Mouse (Mus musculus) kidney, adult 2 months (tissue): ENCODE data around the gene Faf1. TPM values are rescaled to one million over a fixed set of nuclear protein-coding genes. Genes with fewer than 3 reads are reported as not detected.

ENCODE experiments used
- DNase-seq: peaks from one replicate; pipeline ENCODE4 v3.0.0; 2021
- H3K27ac ChIP-seq: fragments of 200-500 bp; 2 replicates; pipeline ENCODE4 v1.5.1; 2012; ENCODE audit warnings: low read depth, low read length, control low read depth, inconsistent platforms; ENCODE audit not compliant: insufficient read depth
- H3K27me3 ChIP-seq: fragments of 200-500 bp; replicated peaks from 2 replicates; pipeline ENCODE4 v1.6.1; 2012; ENCODE audit warnings: mild to moderate bottlenecking, moderate library complexity, low read length, inconsistent platforms; ENCODE audit not compliant: control insufficient read depth, insufficient read depth
- H3K36me3 ChIP-seq: fragments of 200-500 bp; 2 replicates; pipeline ENCODE4 v1.6.1; 2012; ENCODE audit warnings: mild to moderate bottlenecking, moderate library complexity, low read length, inconsistent platforms; ENCODE audit not compliant: control insufficient read depth, insufficient read depth
- H3K4me1 ChIP-seq: fragments of 200-500 bp; 2 replicates; pipeline ENCODE4 v1.6.1; 2011; ENCODE audit warnings: low read length; ENCODE audit not compliant: control insufficient read depth, insufficient read depth
- H3K4me3 ChIP-seq: fragments of 200-500 bp; 2 replicates; pipeline ENCODE4 v1.5.1; 2011; ENCODE audit warnings: mild to moderate bottlenecking, low read depth, low read length, control low read depth; ENCODE audit not compliant: insufficient read depth
- CTCF ChIP-seq: fragments of 200-500 bp; conservative IDR thresholded peaks from 2 replicates; pipeline ENCODE4 v1.5.1; 2011; ENCODE audit warnings: low read depth, mild to moderate bottlenecking, control low read depth, low read length, moderate library complexity, mixed read lengths; ENCODE audit not compliant: insufficient read depth, insufficient read length
- POLR2A ChIP-seq: fragments of 200-500 bp; IDR thresholded peaks from one replicate; pipeline ENCODE4 v1.6.1; 2011; ENCODE audit warnings: low read depth, low read length, control low read depth
- WGBS: fragments of 180-500 bp; shearing (Covaris S2); methylation state at CpG from one replicate; pipeline ENCODE4 v1.1.7; 2018; 5-methylcytosine and 5-hydroxymethylcytosine counted together
- polyA plus RNA-seq: library from polyadenylated mRNA; depleted of rRNA; stranded (reverse); fragments of >200 nt; gene quantifications from 2 replicates; pipeline ENCODE4 v1.2.3, GENCODE M21; 2012

Gene Faf1
- polyA plus RNA-seq, 1 experiment: 8.7 TPM

GRCm38 (mm10) chr4:109981871-109982680 lies 305.7 kb downstream of the Faf1 start:
- H3K36me3 ChIP-seq: no peaks in the 10 kb centered on the region
- no peak overlapping the region for H3K27ac ChIP-seq
- no peak for DNase-seq
- TF ChIP-seq POLR2A (no peak), CTCF (no peak)
- 6% methylated on average over 98 of the region's 99 CpGs for WGBS
- no peaks in the 10 kb centered on the region for H3K4me1 ChIP-seq
- peak overlapping the region; percentile 11; the same call in 1 of the 2 replicates for H3K4me3 ChIP-seq
- peaks cover 33% of the 10 kb centered on the region for H3K27me3 ChIP-seq

GRCm38 (mm10) chr4:109982681-109983265 lies 306.4 kb downstream of the Faf1 start:
- no peaks in the 10 kb centered on the region for H3K36me3 ChIP-seq
- no peak for DNase-seq
- H3K27ac ChIP-seq: no peak overlapping the region
- H3K4me3 ChIP-seq: no peak overlapping the region
- H3K4me1 ChIP-seq: no peaks in the 10 kb centered on the region
- WGBS: 13% methylated on average over 30 of the region's 30 CpGs
- TF ChIP-seq POLR2A (no peak), CTCF (no peak)
- H3K27me3 ChIP-seq: peaks cover 33% of the 10 kb centered on the region

GRCm38 (mm10) chr4:109983281-109984001 lies 307.1 kb downstream of the Faf1 start:
- WGBS: 4% methylated on average over 49 of the region's 49 CpGs
- peaks cover 30% of the 10 kb centered on the region for H3K27me3 ChIP-seq
- no peak overlapping the region for H3K27ac ChIP-seq
- no peaks in the 10 kb centered on the region for H3K4me1 ChIP-seq
- no peak overlapping the region for H3K4me3 ChIP-seq
- no peaks in the 10 kb centered on the region for H3K36me3 ChIP-seq
- TF ChIP-seq CTCF: no peak
- TF ChIP-seq POLR2A: no peak
- no peak for DNase-seq

- 3% methylated on average over 24 of the region's 24 CpGs for WGBS
- no peak for DNase-seq
- Histone ChIP-seq H3K4me3 (no peak overlapping the region), H3K4me1 (no peaks in the 10 kb centered on the region), H3K27me3 (peaks cover 30% of the 10 kb centered on the region), H3K27ac (no peak overlapping the region), H3K36me3 (no peaks in the 10 kb centered on the region)
- no peak for TF ChIP-seq CTCF
- TF ChIP-seq POLR2A: no peak
Measured at GRCm38 (mm10) chr4:109984011-109984411, 307.6 kb downstream of the Faf1 start.

- Histone ChIP-seq H3K27ac (no peak overlapping the region), H3K27me3 (peaks cover 27% of the 10 kb centered on the region), H3K4me1 (no peaks in the 10 kb centered on the region), H3K36me3 (no peaks in the 10 kb centered on the region), H3K4me3 (no peak overlapping the region)
- 6% methylated on average over 38 of the region's 38 CpGs for WGBS
- no peak for TF ChIP-seq CTCF
- TF ChIP-seq POLR2A: no peak
- DNase-seq: no peak
Measured at GRCm38 (mm10) chr4:109984496-109985423, 308.4 kb downstream of the Faf1 start.

- WGBS: 10% methylated on average over 16 of the region's 16 CpGs
- peaks cover 21% of the 10 kb centered on the region for H3K27me3 ChIP-seq
Measured at GRCm38 (mm10) chr4:109985424-109986172, 309.2 kb downstream of the Faf1 start.

More at GRCm38 (mm10) chr4:109985424-109986172, 309.2 kb downstream of the Faf1 start:
- Histone ChIP-seq H3K27ac (no peak overlapping the region), H3K36me3 (no peaks in the 10 kb centered on the region), H3K4me1 (no peaks in the 10 kb centered on the region), H3K4me3 (no peak overlapping the region)
- no peak for DNase-seq
- TF ChIP-seq CTCF: no peak
- TF ChIP-seq POLR2A: no peak
